Mouse (Mus musculus) forebrain, postnatal 0 days (tissue): ENCODE measurements at regions not wholly inside any gene's neighbourhood (a gene's known extent, or its start where the extent isn't known, plus 50 kb on each side); places are given as distances from the start of the nearest gene placed in this dataset.
A peak's percentile ranks its signal among the peaks of the same experiment; 100 is the strongest.

ENCODE experiments used
- ATAC-seq: fragments of 200-750 bp; cut with Nextera tagmentation; 2 replicates; pipeline ENCODE4 v1.8.0; 2017; ENCODE audit warnings: mild to moderate bottlenecking, moderate library complexity
- DNase-seq: peaks from one replicate; pipeline ENCODE4 v3.0.0-alpha.2; 2015
- H3K27ac ChIP-seq: fragments of 300-500 bp; sonication (generic); 2 replicates; pipeline ENCODE4 v1.5.1; 2014; ENCODE audit warnings: low read depth, mild to moderate bottlenecking, antibody characterized with exemption, low read length, moderate library complexity, mixed read lengths
- H3K27me3 ChIP-seq: fragments of 300-500 bp; sonication (generic); 2 replicates; pipeline ENCODE4 v1.6.1; 2014; ENCODE audit warnings: mild to moderate bottlenecking, low read length, mixed read lengths; ENCODE audit not compliant: insufficient read depth
- H3K36me3 ChIP-seq: fragments of 300-500 bp; sonication (generic); 2 replicates; pipeline ENCODE4 v1.6.1; 2014; ENCODE audit warnings: mild to moderate bottlenecking, moderate library complexity; ENCODE audit not compliant: insufficient read depth
- H3K4me1 ChIP-seq: fragments of 300-500 bp; sonication (generic); 2 replicates; pipeline ENCODE4 v1.6.1; 2014; ENCODE audit warnings: antibody characterized with exemption; ENCODE audit not compliant: insufficient read depth
- H3K4me2 ChIP-seq: fragments of 300-500 bp; sonication (generic); 2 replicates; pipeline ENCODE4 v1.6.1; 2014; ENCODE audit warnings: low read depth, mild to moderate bottlenecking, moderate library complexity
- H3K4me3 ChIP-seq: fragments of 300-500 bp; sonication (generic); 2 replicates; pipeline ENCODE4 v1.5.1; 2014; ENCODE audit warnings: low read depth, low read length, mixed read lengths
- H3K9ac ChIP-seq: fragments of 300-500 bp; sonication (generic); 2 replicates; pipeline ENCODE4 v1.6.1; 2014; ENCODE audit warnings: mild to moderate bottlenecking
- H3K9me3 ChIP-seq: fragments of 300-500 bp; sonication (generic); 2 replicates; pipeline ENCODE4 v1.6.1; 2016; ENCODE audit warnings: low read length
- CTCF ChIP-seq: sonication (generic); IDR thresholded peaks from 2 replicates; pipeline ENCODE4 v1.5.1; 2016; ENCODE audit warnings: antibody characterized with exemption, control low read depth, low read depth
- WGBS: fragments of 180-500 bp; shearing (Covaris S2); extraction: QIAGEN DNeasy Blood & Tissue Kit; methylation state at CpG from one replicate; pipeline ENCODE4 v1.1.7; 2014; 5-methylcytosine and 5-hydroxymethylcytosine counted together

DNA sequence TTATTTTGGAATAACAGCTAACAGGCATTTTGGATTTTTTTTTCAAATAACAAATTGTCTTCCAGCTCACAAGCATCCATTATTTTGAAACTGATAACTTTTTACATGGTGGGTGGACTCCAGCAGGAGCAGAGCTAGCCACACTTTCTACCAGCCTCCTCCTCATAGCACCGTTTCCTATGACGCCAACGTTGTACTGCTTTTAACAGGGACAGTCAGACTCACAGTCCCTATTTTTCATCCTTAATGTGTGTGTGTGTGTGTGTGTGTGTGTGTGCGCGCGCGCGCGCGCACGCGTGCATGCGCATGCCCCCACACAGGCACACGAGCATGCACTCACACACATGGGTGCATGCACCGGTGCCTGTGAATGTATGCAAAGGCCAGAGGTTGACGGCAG, 70.5 kb upstream of the S1pr3 start:
- Histone ChIP-seq H3K4me3 (no peak overlapping the region), H3K4me1 (no peaks in the 10 kb centered on the region), H3K4me2 (no peak overlapping the region), H3K9ac (no peak overlapping the region), H3K36me3 (no peaks in the 10 kb centered on the region), H3K27me3 (no peaks in the 10 kb centered on the region), H3K27ac (no peak overlapping the region), H3K9me3 (no peaks in the 10 kb centered on the region)
- 97% methylated on average over 16 of the region's 16 CpGs for WGBS
- DNase-seq (no peak), ATAC-seq (no peak)
- no peak for TF ChIP-seq CTCF

DNA sequence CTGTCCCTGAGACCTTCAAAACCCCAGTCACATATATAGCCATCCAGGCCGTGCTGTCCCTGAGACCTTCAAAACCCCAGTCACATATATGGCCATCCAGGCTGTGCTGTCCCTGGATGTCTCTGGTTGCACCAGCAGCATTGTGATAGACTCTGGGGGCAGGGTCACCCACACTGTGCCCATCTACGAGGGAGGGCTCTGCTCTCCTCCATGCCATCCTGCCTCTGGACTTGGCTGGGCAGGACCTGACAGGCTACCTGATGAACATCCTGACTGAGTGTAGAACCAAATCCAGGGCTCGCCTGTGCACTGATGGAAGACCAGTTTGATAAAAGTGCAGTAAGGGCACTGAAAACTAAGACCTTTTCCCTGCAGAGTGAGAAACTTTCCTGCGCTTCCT, 63.1 kb upstream of the S1pr3 start:
- H3K4me1 ChIP-seq, result peaks cover 10% of the 10 kb centered on the region
- no peak for TF ChIP-seq CTCF
- WGBS, result 71% methylated on average over 4 of the region's 4 CpGs
- no peak overlapping the region for H3K4me2 ChIP-seq
- peak overlapping the region; percentile 50; the same call in 1 of the 2 replicates for H3K27ac ChIP-seq
- H3K9ac ChIP-seq, result no peak overlapping the region
- no peaks in the 10 kb centered on the region for H3K27me3 ChIP-seq
- H3K36me3 ChIP-seq, result no peaks in the 10 kb centered on the region
- DNase-seq, result no peak
- no peak overlapping the region for H3K4me3 ChIP-seq
- ATAC-seq, result no peak
- no peaks in the 10 kb centered on the region for H3K9me3 ChIP-seq

DNA sequence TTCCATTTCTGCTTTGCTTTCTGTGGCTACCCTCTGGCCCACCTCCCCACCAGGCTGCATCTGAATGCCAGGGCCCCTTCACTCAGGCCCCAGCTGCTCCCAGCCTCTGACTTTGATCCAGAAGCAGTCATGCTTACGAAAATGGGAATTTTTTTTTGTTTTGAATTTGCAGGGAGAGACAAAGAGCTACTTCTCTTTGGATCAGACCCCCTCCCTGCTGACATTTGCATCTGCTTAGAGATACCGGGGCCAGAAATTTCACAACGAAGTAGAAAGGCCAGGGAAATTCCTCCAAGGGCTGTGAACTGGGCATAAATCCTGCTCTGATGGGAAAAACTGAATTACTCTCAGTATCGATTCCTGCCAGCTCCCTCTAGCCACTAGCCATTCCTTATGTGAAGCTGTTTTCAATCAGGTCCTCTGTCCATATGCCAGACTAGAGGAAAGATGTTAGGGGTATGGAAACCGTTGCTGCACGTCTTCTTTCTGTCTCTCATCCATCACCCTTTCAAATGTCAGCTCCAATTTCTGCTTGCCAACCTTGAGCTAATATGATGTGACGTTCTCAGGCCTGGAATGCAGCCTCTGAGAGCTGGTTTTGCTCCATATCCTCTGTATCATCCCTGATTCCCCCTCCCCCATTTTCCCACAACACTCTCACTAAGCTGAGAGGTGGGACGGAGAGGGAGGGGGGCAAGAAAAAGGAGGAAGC, 62.4 kb upstream of the S1pr3 start:
- DNase-seq, result peak; percentile 54
- peak overlapping the region; percentile 18; the same call in 1 of the 2 replicates for H3K9ac ChIP-seq
- no peaks in the 10 kb centered on the region for H3K9me3 ChIP-seq
- no peaks in the 10 kb centered on the region for H3K27me3 ChIP-seq
- H3K4me3 ChIP-seq, result no peak overlapping the region
- 15% methylated on average over 8 of the region's 8 CpGs for WGBS
- peaks cover 10% of the 10 kb centered on the region for H3K4me1 ChIP-seq
- H3K27ac ChIP-seq, result peak overlapping the region; percentile 50; the same call in 1 of the 2 replicates
- no peak for TF ChIP-seq CTCF
- ATAC-seq, result peak; percentile 79
- no peak overlapping the region for H3K4me2 ChIP-seq
- H3K36me3 ChIP-seq, result no peaks in the 10 kb centered on the region

DNA sequence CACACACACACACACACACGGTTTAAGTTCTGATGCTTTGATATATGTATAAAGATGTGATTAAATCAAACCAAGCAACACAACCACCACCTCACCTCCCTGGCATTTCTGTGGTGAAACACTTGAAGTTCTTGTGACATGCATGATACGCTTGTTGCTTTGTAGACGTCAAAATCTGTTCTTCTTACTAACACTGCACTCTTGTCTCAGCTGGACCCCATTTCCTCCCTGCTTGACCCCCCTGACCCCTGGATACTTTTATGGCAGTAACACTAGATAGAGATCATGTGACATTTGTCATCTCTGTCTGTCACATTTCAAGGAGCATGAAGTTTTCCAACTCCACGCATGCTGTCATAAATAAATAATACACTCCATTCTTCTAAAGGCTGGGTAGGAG, 59.7 kb upstream of the S1pr3 start:
- WGBS, result 84% methylated on average over 4 of the region's 4 CpGs
- no peak overlapping the region for H3K9ac ChIP-seq
- peaks cover 10% of the 10 kb centered on the region for H3K4me1 ChIP-seq
- no peaks in the 10 kb centered on the region for H3K9me3 ChIP-seq
- DNase-seq, result no peak
- no peaks in the 10 kb centered on the region for H3K36me3 ChIP-seq
- no peak overlapping the region for H3K4me2 ChIP-seq
- no peak overlapping the region for H3K4me3 ChIP-seq
- no peaks in the 10 kb centered on the region for H3K27me3 ChIP-seq
- ATAC-seq, result no peak
- H3K27ac ChIP-seq, result no peak overlapping the region
- TF ChIP-seq CTCF, result no peak

DNA sequence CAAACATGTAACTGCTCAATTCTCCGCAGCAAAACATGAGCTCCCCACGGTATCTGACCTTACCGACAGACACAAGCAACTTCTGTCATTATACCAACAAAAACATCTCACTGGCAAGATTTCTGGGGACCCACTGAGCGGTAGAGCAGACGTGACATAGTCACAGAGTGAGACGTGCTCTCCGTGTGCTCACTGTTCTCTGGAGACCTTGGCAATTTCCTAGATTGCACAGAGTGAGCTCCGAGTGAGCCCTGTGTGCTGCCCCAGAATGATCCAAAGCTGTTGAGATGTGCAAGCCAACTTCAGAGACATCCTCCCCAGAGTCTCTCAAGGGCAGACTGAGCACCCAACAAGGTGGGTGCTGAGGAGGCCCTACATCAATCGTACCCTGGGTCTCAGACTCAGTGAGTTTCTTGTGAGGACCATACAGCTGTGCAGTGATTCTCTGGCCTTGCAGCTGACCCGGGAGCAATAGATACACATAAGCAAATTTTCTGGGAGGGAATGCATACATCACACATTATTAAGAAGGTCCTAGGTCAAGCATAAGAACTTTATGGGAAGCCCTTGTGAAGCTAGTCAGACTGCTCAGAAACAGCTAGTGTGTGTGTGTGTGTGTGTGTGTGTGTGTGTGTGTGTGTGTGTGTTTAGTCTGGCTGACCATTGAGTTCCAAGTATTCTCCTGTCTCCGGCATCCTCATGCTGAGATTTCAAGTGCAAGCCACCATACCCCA, 58.5 kb upstream of the S1pr3 start:
- TF ChIP-seq CTCF, result no peak
- WGBS, result 84% methylated on average over 11 of the region's 11 CpGs
- no peak overlapping the region for H3K4me3 ChIP-seq

DNA sequence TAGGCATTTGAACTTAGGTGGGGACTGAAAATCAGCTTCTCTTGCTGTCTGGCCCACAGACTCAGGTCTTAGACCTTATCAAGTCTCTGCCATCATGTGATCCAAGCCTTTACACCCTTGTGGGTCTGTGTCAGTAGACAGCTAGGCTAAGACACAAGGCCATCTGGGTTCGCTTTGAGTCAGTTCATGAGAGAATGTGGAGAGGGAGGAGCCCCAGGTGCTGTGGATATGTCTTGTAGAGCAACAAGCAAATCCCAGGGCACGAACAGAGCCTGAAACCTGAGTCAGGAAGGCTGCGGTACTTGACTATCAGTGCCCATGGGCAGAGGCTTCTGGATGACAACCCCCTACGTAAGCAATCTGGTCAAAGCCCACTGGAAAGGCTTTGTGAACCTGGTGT, 55.6 kb upstream of the S1pr3 start:
- no peak for TF ChIP-seq CTCF
- H3K4me3 ChIP-seq, result no peak overlapping the region
- no peak overlapping the region for H3K9ac ChIP-seq
- ATAC-seq (no peak), DNase-seq (no peak)
- no peak overlapping the region for H3K27ac ChIP-seq
- no peaks in the 10 kb centered on the region for H3K9me3 ChIP-seq
- H3K27me3 ChIP-seq, result no peaks in the 10 kb centered on the region
- no peak overlapping the region for H3K4me2 ChIP-seq
- H3K4me1 ChIP-seq, result no peaks in the 10 kb centered on the region
- 95% methylated on average over 4 of the region's 4 CpGs for WGBS
- no peaks in the 10 kb centered on the region for H3K36me3 ChIP-seq

More for the DNA sequence above, 58.5 kb upstream of the S1pr3 start:
- no peaks in the 10 kb centered on the region for H3K9me3 ChIP-seq
- H3K27ac ChIP-seq, result no peak overlapping the region
- ATAC-seq (no peak), DNase-seq (no peak)
- no peaks in the 10 kb centered on the region for H3K27me3 ChIP-seq
- H3K9ac ChIP-seq, result no peak overlapping the region
- H3K36me3 ChIP-seq, result no peaks in the 10 kb centered on the region
- no peak overlapping the region for H3K4me2 ChIP-seq
- H3K4me1 ChIP-seq, result peaks cover 10% of the 10 kb centered on the region

DNA sequence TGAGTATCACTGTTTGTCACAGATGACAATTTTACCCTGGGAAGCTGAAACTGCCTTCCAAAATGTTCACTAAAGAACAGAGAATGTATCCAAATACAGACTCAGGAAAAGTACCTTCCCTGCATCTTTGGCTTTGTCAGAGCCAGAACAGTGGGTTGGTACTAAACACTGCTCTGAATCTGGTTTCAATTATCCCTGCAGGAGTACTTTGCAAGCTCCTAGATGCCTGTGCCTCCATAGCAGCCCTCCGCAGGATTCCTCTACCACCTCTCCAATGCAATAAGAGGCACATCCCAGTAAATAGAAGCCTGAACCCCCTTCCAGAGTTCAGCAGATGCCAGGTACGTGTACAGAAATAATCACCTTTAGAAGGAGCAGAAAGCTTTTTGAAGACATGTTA, 52.9 kb upstream of the S1pr3 start:
- TF ChIP-seq CTCF, result no peak
- ATAC-seq (no peak), DNase-seq (no peak)
- no peaks in the 10 kb centered on the region for H3K27me3 ChIP-seq
- 78% methylated on average over 2 of the region's 2 CpGs for WGBS
- no peaks in the 10 kb centered on the region for H3K36me3 ChIP-seq
- H3K4me1 ChIP-seq, result no peaks in the 10 kb centered on the region
- H3K4me3 ChIP-seq, result no peak overlapping the region
- H3K4me2 ChIP-seq, result no peak overlapping the region
- no peaks in the 10 kb centered on the region for H3K9me3 ChIP-seq
- H3K9ac ChIP-seq, result no peak overlapping the region
- H3K27ac ChIP-seq, result no peak overlapping the region
